Mouse (Mus musculus): ENCODE measurements around the gene Gm21693. TPM values are rescaled to one million over a fixed set of nuclear protein-coding genes. Genes with fewer than 3 reads are reported as not detected.

Gene Gm21693
- not detected in 2 replicates for polyA plus RNA-seq (2021; fragmentation: Nextera tagmentation)
- long read RNA-seq, experiment 1 = 0 reads
- long read RNA-seq, experiment 2 = 0 reads

DNA sequence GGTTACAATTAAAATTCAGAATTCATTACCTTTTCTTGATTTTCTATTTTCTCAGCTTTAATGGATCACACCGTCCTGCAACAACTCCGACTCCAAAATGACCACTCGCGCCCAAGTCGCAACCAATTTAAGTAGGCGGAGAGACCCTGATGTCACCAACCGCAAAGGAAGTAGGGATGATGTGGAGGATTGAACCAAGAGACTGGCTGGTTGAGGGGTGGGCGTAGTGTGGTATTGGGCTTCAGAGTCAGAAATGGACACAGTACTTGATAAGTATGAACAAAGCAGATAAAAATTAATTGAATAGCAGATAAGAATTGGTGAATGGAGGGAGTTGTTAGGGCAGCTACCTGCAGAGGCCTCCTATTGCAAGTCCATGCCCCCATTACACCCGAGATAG is at the start of gene Gm21693:
Gene Gm21693 (minus strand): TSS at position 101 of the 400 bp plus-strand sequence.

DNA sequence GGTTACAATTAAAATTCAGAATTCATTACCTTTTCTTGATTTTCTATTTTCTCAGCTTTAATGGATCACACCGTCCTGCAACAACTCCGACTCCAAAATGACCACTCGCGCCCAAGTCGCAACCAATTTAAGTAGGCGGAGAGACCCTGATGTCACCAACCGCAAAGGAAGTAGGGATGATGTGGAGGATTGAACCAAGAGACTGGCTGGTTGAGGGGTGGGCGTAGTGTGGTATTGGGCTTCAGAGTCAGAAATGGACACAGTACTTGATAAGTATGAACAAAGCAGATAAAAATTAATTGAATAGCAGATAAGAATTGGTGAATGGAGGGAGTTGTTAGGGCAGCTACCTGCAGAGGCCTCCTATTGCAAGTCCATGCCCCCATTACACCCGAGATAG is 38.8 kb downstream of the Gm21693 start, which contains the start of gene Gm21677:
Gene Gm21677 (minus strand): TSS at position 101 of the 400 bp plus-strand sequence.

Other genes with a start within 250 kb of the Gm21693 start
- not detected in 2 replicates for gene Gm21677, start 38.9 kb downstream of the Gm21693 start, polyA plus RNA-seq (2021; fragmentation: Nextera tagmentation)
- gene Gm21704, start 64.8 kb upstream of the Gm21693 start, polyA plus RNA-seq (2021; fragmentation: Nextera tagmentation) = not detected in 2 replicates
- not detected in 2 replicates for gene Gm21708, start 64.8 kb upstream of the Gm21693 start, polyA plus RNA-seq (2021; fragmentation: Nextera tagmentation)